Mouse (Mus musculus) lung, embryonic 16.5 days (tissue): ENCODE results near the gene Zfp618. TPM values are rescaled to one million over a fixed set of nuclear protein-coding genes. Genes with fewer than 3 reads are reported as not detected.

Source experiments
- ATAC-seq: fragments of 200-750 bp; cut with Nextera tagmentation; 2 replicates; pipeline ENCODE4 v1.8.0; 2017; ENCODE audit warnings: low read depth, mild to moderate bottlenecking, moderate library complexity
- H3K27ac ChIP-seq: fragments of 300-500 bp; sonication (generic); 2 replicates; pipeline ENCODE4 v1.5.1; 2014; ENCODE audit warnings: mild to moderate bottlenecking, control low read depth, low read length
- H3K27me3 ChIP-seq: fragments of 300-500 bp; sonication (generic); 2 replicates; pipeline ENCODE4 v1.6.1; 2014; ENCODE audit warnings: low read depth, low read length, mixed read lengths; ENCODE audit not compliant: control insufficient read depth, insufficient read depth
- H3K36me3 ChIP-seq: fragments of 300-500 bp; sonication (generic); 2 replicates; pipeline ENCODE4 v1.6.1; 2014; ENCODE audit warnings: low read length; ENCODE audit not compliant: control insufficient read depth, insufficient read depth
- H3K4me1 ChIP-seq: fragments of 300-500 bp; sonication (generic); replicated peaks from 2 replicates; pipeline ENCODE4 v1.6.1; 2014; ENCODE audit warnings: low read length, mixed read lengths; ENCODE audit not compliant: control insufficient read depth, insufficient read depth
- H3K4me2 ChIP-seq: fragments of 300-500 bp; sonication (generic); 2 replicates; pipeline ENCODE4 v1.6.1; 2014; ENCODE audit warnings: low read depth, low read length, control low read depth
- H3K4me3 ChIP-seq: fragments of 300-500 bp; sonication (generic); 2 replicates; pipeline ENCODE4 v1.5.1; 2014; ENCODE audit warnings: mild to moderate bottlenecking, low read length, control low read depth
- H3K9ac ChIP-seq: fragments of 300-500 bp; sonication (generic); 2 replicates; pipeline ENCODE4 v1.6.1; 2014; ENCODE audit warnings: low read length, control low read depth
- H3K9me3 ChIP-seq: fragments of 300-500 bp; sonication (generic); 2 replicates; pipeline ENCODE4 v1.6.1; 2016; ENCODE audit warnings: low read length; ENCODE audit not compliant: control insufficient read depth
- WGBS: fragments of 180-500 bp; shearing (Covaris S2); extraction: QIAGEN DNeasy Blood & Tissue Kit; methylation state at CpG from one replicate; pipeline ENCODE4 v1.1.7; 2014; 5-methylcytosine and 5-hydroxymethylcytosine counted together
- polyA plus RNA-seq: library from polyadenylated mRNA; unstranded; fragments of >200 nt; fragmentation: Nextera tagmentation; extraction: Ambion mirVana; gene quantifications from 2 replicates; pipeline ENCODE4 v1.2.1, GENCODE M21; 2015

Zfp618 gene
- polyA plus RNA-seq, 1 experiment from 2014 or later: 26.7 TPM

DNA sequence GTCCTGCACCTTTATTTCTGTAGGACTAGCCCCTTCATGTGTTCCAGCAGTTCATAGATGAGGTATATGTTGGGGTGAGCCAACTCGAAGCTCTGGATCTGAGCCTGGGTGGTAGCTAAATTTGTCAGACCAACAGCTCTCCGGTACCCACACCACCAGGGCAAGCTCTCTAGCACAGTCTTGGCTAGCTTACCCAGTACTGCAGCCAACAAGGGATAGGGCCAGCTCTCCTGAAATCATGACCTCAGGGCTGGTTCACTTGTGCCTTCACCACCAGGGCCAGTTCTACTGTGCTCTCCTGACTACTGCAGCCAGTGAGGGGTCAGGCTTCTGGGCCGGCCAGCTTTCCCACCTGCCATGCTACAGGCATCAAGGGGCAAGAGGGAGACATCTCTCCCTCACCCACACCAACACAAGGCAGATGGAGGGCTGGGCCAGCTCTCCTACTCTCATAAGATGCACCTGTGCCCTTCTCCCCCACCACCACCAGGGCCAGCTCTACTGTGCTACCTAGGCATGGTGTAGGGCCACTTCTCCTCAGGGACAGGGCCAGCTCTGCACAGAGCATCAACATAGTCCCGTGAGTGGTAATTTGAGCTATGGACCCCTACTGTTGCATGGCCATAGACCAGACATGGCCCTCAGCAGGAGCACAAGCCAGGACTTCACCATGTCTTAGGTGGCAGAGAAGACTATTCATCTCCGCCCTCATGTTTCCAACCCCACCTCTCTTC, 164.7 kb downstream of the Zfp618 start:
- peaks cover 14% of the 10 kb centered on the region for H3K36me3 ChIP-seq
- H3K4me1 ChIP-seq: 0 out of 2 replicates have a peak, but pooled peaks cover 3% of the 10 kb centered on the region
- no peak for ATAC-seq

GRCm38 (mm10) chr4:63147268-63147667, 181.9 kb downstream of the Zfp618 start:
- H3K4me1 ChIP-seq: no peaks in the 10 kb centered on the region
- 93% methylated on average over 6 of the region's 6 CpGs for WGBS
- H3K36me3 ChIP-seq: no peaks in the 10 kb centered on the region
- H3K27ac ChIP-seq: no peak overlapping the region
- H3K9ac ChIP-seq: no peak overlapping the region
- no peaks in the 10 kb centered on the region for H3K9me3 ChIP-seq
- no peak for ATAC-seq
- H3K4me3 ChIP-seq: no peak overlapping the region
- H3K4me2 ChIP-seq: no peak overlapping the region
- H3K27me3 ChIP-seq: no peaks in the 10 kb centered on the region

More for the DNA sequence above, 164.7 kb downstream of the Zfp618 start:
- Histone ChIP-seq H3K27me3 (no peaks in the 10 kb centered on the region), H3K9ac (no peak overlapping the region), H3K4me2 (no peak overlapping the region), H3K27ac (no peak overlapping the region), H3K4me3 (no peak overlapping the region), H3K9me3 (no peaks in the 10 kb centered on the region)
- WGBS: 80% methylated on average over 5 of the region's 5 CpGs

DNA sequence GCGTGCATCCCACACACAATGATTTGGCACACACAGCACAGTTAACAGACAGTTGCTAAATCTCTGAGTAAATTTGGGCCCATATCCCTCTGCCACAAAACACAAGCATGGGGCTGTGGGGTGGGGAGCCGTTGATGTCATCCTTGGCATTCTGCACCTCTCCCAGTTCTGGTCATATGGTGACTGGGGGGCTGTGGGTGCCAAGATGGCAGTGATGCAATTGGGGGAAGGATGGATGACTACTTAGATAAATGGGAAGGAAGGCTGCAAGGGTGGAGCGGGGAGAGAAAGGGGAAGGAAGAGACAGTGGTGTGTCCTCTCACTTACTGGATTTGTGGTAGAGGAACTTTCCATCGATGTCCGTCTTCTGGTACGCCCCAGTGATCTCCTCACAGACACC, 185.8 kb downstream of the Zfp618 start:
- Histone ChIP-seq H3K36me3 (no peaks in the 10 kb centered on the region), H3K4me2 (no peak overlapping the region), H3K27ac (no peak overlapping the region), H3K9me3 (no peaks in the 10 kb centered on the region), H3K4me1 (no peaks in the 10 kb centered on the region; the same call in none of the 2 replicates), H3K4me3 (no peak overlapping the region), H3K27me3 (no peaks in the 10 kb centered on the region), H3K9ac (no peak overlapping the region)
- 85% methylated on average over 6 of the region's 6 CpGs for WGBS
- no peak for ATAC-seq

- no peak overlapping the region for H3K9ac ChIP-seq
- H3K4me2 ChIP-seq: no peak overlapping the region
- no peak for ATAC-seq
- H3K4me1 ChIP-seq: peaks cover 9% of the 10 kb centered on the region
- 47% methylated on average over 4 of the region's 4 CpGs for WGBS
- no peaks in the 10 kb centered on the region for H3K9me3 ChIP-seq
- no peaks in the 10 kb centered on the region for H3K27me3 ChIP-seq
- no peak overlapping the region for H3K27ac ChIP-seq
- H3K4me3 ChIP-seq: no peak overlapping the region
- H3K36me3 ChIP-seq: no peaks in the 10 kb centered on the region
These were observed 188.7 kb downstream of the Zfp618 start for GRCm38 (mm10) chr4:63154028-63154427.

GRCm38 (mm10) chr4:63154699-63155098, 189.3 kb downstream of the Zfp618 start, which contains the start of gene Ambp:
TSS of gene Ambp (minus strand) at chr4:63154799.
- no peaks in the 10 kb centered on the region for H3K9me3 ChIP-seq
- H3K4me3 ChIP-seq: no peak within 1 kb of the TSS

DNA sequence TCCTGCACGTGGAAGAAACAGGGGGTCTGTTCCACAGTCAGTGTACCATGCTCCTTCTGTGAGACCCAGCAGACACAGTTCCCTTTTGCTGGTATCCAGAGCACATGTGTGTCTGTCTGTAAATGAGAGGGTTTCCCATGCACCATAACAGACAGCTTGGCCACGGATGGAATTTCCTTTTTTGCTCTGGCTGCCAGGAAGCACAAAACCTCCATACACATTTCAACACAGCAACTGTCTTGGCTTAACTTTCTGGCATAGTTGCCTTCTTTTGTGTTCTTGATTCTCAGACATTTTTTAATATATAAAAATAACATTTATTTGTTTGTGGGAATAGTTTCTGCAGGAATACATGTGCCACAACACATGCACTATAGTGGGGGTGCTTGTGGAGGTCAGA, 190.2 kb downstream of the Zfp618 start:
- no peaks in the 10 kb centered on the region for H3K27me3 ChIP-seq
- no peaks in the 10 kb centered on the region for H3K9me3 ChIP-seq
- WGBS: 47% methylated on average over 2 of the region's 2 CpGs
- peaks cover 9% of the 10 kb centered on the region for H3K4me1 ChIP-seq
- no peaks in the 10 kb centered on the region for H3K36me3 ChIP-seq
- H3K27ac ChIP-seq: no peak overlapping the region
- no peak for ATAC-seq
- H3K4me3 ChIP-seq: no peak overlapping the region
- no peak overlapping the region for H3K4me2 ChIP-seq
- H3K9ac ChIP-seq: no peak overlapping the region

More at GRCm38 (mm10) chr4:63154699-63155098, 189.3 kb downstream of the Zfp618 start, which contains the start of gene Ambp:
- ATAC-seq: no peak
- H3K27me3 ChIP-seq: no peaks in the 10 kb centered on the region
- no peak within 1 kb of the TSS for H3K4me2 ChIP-seq
- no peaks in the 10 kb centered on the region for H3K36me3 ChIP-seq
- H3K4me1 ChIP-seq: peaks cover 9% of the 10 kb centered on the region
- H3K27ac ChIP-seq: no peak within 1 kb of the TSS
- no peak within 1 kb of the TSS for H3K9ac ChIP-seq
- 57% methylated on average over 5 of the region's 5 CpGs for WGBS

DNA sequence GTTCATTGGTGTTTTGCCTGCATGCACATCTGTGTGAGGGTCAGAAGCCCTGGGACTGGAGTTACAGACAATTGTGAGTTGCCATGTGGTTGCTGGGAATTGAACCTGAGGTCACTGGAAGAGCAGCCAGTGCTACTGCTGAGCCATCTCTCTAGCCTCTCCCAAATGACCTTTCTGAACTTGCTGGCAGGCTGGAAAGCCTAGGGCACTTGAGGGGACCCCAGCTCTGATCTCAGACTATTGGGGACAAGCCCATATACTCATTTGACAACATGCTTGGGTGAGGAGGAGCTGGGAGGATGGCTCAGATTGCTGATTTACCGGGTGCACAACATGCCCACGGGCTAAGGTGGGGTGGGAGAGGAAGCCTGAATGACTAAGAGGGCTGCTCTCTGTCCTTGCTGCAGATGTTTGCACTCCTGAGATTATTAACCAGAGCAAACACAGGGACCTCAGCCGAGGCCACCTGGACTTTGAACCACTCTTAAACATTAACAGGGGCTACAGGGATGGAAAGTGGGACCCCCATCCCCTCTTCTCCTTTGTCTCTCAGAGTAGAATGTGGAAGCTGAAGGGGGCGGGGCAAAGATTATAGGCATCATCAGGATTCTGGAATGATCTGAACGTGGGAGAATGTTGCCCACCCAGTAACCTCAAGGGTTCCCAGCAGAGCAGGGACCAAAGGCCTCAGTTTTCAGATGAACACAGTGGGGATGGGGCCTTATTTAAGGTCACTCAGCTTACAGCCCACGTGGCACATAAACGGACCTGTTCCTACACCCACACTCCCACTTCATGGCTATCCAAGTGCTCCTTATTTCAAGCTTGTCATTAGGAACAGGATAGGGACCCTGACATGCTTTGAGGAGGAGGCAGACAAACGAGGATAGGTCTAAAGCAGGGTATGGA, 191.6 kb downstream of the Zfp618 start:
- H3K27ac ChIP-seq: peak overlapping the region; percentile 63

DNA sequence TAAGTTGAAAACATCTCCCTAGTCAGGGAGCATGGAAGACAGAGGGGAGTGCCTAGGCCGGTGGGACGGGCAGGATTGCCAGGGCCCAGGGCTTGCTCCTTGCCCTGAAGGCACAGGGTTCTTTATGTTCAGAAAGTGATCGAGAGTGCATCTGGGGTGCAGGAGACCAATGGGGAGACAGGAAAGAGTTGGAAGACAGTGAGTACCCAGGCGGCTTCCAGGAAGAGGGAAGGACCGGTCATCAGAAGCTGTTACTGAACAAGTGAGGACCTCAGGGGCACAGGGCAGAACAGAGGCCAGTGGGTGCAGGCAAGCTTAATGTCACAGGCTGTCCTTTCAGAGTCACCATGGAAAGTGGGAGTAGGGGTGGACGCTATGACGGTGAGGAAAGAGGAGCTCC, 192.8 kb downstream of the Zfp618 start:
- H3K27ac ChIP-seq: no peak overlapping the region
- H3K4me1 ChIP-seq: peaks cover 9% of the 10 kb centered on the region
- H3K4me3 ChIP-seq: no peak overlapping the region
- no peaks in the 10 kb centered on the region for H3K9me3 ChIP-seq
- H3K27me3 ChIP-seq: no peaks in the 10 kb centered on the region
- 84% methylated on average over 7 of the region's 7 CpGs for WGBS
- no peak overlapping the region for H3K9ac ChIP-seq
- ATAC-seq: no peak
- H3K36me3 ChIP-seq: no peaks in the 10 kb centered on the region
- no peak overlapping the region for H3K4me2 ChIP-seq

More for the DNA sequence above, 191.6 kb downstream of the Zfp618 start:
- Histone ChIP-seq H3K9me3 (no peaks in the 10 kb centered on the region), H3K4me1 (peaks cover 9% of the 10 kb centered on the region), H3K9ac (no peak overlapping the region), H3K4me3 (no peak overlapping the region), H3K36me3 (no peaks in the 10 kb centered on the region), H3K27me3 (no peaks in the 10 kb centered on the region), H3K4me2 (no peak overlapping the region)
- peak; percentile 70 for ATAC-seq
- 29% methylated on average over 8 of the region's 8 CpGs for WGBS

GRCm38 (mm10) chr4:63158961-63159592, 193.7 kb downstream of the Zfp618 start:
- Histone ChIP-seq H3K27me3 (no peaks in the 10 kb centered on the region), H3K4me2 (no peak overlapping the region), H3K27ac (peak overlapping the region; percentile 36; the same call in 1 of the 2 replicates), H3K9ac (no peak overlapping the region; the same call in 1 of the 2 replicates), H3K36me3 (no peaks in the 10 kb centered on the region), H3K4me1 (peaks cover 9% of the 10 kb centered on the region), H3K4me3 (no peak overlapping the region), H3K9me3 (no peaks in the 10 kb centered on the region)
- WGBS: 9% methylated on average over 5 of the region's 5 CpGs
- ATAC-seq: peak; percentile 79
